Mouse (Mus musculus) liver, postnatal 0 days (tissue): Measurements from ENCODE around the gene Tnrc18. TPM values are rescaled to one million over a fixed set of nuclear protein-coding genes. Genes with fewer than 3 reads are reported as not detected.

ENCODE experiments used
- ATAC-seq: fragments of 200-750 bp; cut with Nextera tagmentation; 2 replicates; pipeline ENCODE4 v1.8.0; 2017; ENCODE audit warnings: mild to moderate bottlenecking, moderate library complexity
- DNase-seq: peaks from one replicate; pipeline ENCODE4 v3.0.0-alpha.2; 2016
- H3K27ac ChIP-seq: fragments of 300-500 bp; sonication (generic); 2 replicates; pipeline ENCODE4 v1.5.1; 2014; ENCODE audit warnings: antibody characterized with exemption, moderate library complexity, mild to moderate bottlenecking, low read depth
- H3K27me3 ChIP-seq: fragments of 300-500 bp; sonication (generic); 2 replicates; pipeline ENCODE4 v1.6.1; 2014; ENCODE audit warnings: low read length, control low read depth, mixed read lengths; ENCODE audit not compliant: insufficient read depth
- H3K36me3 ChIP-seq: fragments of 300-500 bp; sonication (generic); replicated peaks from 2 replicates; pipeline ENCODE4 v1.6.1; 2014; ENCODE audit warnings: mild to moderate bottlenecking, control low read depth, low read length, moderate library complexity, mixed read lengths; ENCODE audit not compliant: insufficient read depth
- H3K4me1 ChIP-seq: fragments of 300-500 bp; sonication (generic); 2 replicates; pipeline ENCODE4 v1.6.1; 2014; ENCODE audit warnings: antibody characterized with exemption, mild to moderate bottlenecking, control low read depth; ENCODE audit not compliant: insufficient read depth
- H3K4me2 ChIP-seq: fragments of 300-500 bp; sonication (generic); 2 replicates; pipeline ENCODE4 v1.6.1; 2014; ENCODE audit warnings: low read depth, mild to moderate bottlenecking, low read length, moderate library complexity, mixed read lengths
- H3K4me3 ChIP-seq: fragments of 300-500 bp; sonication (generic); 2 replicates; pipeline ENCODE4 v1.5.1; 2014; ENCODE audit warnings: low read depth, low read length
- H3K9ac ChIP-seq: fragments of 300-500 bp; sonication (generic); replicated peaks from 2 replicates; pipeline ENCODE4 v1.6.1; 2014; ENCODE audit warnings: mild to moderate bottlenecking, moderate library complexity
- H3K9me3 ChIP-seq: fragments of 300-500 bp; sonication (generic); 2 replicates; pipeline ENCODE4 v1.6.1; 2016; ENCODE audit warnings: mild to moderate bottlenecking, control low read depth, low read length, mixed read lengths
- CTCF ChIP-seq: sonication (generic); IDR thresholded peaks from 2 replicates; pipeline ENCODE4 v1.5.1; 2016; ENCODE audit warnings: antibody characterized with exemption, low read depth
- EP300 ChIP-seq: IDR thresholded peaks from 2 replicates; pipeline ENCODE4 v1.6.1; 2016; ENCODE audit warnings: antibody characterized with exemption, low read depth, mild to moderate bottlenecking
- WGBS: fragments of 180-500 bp; shearing (Covaris S2); extraction: QIAGEN DNeasy Blood & Tissue Kit; methylation state at CpG from one replicate; pipeline ENCODE4 v1.1.7; 2014; ENCODE audit not compliant: insufficient replicate concordance; 5-methylcytosine and 5-hydroxymethylcytosine counted together
- polyA plus RNA-seq: library from polyadenylated mRNA; unstranded; fragments of >200 nt; fragmentation: Nextera tagmentation; extraction: Ambion mirVana; gene quantifications from 2 replicates; pipeline ENCODE4 v1.2.1, GENCODE M21; 2015

The Tnrc18 gene
- polyA plus RNA-seq: 2.9 and 4.0 TPM in 2 replicates

DNA sequence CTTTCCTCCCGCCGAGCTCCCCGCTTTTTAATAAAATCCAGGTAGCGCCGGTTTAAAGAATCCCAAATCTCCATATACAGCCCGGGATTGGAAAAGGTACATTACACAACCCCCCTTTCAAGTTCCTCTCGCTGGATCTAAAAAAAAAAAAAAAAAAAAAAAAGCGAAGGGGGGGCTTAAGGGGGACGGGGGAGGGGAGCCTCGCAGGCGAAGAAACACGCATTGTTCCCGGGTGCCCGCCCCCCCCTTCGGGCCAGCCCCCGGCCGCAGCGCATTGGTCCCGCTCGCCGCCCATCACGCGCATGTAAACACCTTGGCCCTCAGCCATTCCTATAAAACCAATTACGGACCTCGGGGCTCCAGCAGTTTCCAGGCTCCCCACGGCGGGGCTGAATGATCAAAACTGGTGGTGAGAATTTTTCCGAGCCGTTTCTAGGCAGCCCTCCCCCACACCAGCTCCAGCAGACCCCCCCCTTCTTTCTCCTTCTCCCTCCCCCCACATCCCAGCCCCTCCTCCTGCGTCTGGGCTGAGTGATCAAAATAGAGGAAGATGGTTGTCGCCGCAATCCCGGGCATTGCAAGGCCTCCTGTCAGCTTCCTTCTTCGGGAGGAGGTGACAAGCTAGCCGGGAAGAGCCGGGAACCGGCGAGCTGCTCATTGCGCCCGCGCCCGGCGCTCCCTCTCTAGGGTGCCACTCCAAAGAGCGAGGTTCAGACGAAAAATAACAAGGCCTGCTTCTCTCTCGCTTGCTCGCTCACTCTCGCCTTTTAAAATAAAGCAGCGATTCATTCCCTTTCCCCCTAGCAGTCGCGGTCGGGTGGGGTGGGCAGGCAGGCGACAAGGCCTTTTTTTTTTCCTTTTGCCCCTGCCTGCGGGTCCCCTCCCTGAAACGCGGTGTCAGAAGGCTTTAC lies at the start of gene Tnrc18:
Gene Tnrc18, minus strand, starts transcription at position 139 of the 911 bp plus-strand sequence.
- peak; percentile 74 for ATAC-seq
- WGBS: under 1% methylated on average over 53 of the region's 56 CpGs

DNA sequence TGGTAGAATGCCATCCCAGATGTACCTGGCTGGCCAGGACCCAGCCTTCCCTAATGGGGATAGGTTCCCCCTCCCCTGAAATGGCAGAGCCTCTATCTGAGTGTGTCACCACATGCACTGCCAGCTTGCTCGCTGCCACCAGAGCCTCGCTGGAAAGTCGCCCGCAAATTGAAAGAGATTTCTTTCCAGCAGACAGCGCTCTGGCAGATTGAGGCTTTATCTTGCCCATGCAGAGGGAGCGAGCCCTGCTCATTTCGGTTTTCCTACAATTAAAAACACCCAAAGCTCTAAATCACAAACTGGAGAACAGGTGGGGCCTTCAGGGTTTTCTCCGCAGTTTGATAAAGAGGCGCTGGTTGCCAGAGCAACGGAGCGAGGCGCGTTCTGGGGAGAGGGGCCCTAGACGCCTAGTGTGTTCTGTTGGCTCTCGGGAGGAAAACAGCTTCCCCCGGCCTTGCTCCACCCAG lies 40.3 kb upstream of the Tnrc18 start:
- no peak overlapping the region for H3K4me2 ChIP-seq
- H3K36me3 ChIP-seq: no peaks in the 10 kb centered on the region
- H3K4me3 ChIP-seq: no peak overlapping the region
- TF ChIP-seq EP300 (no peak), CTCF (no peak)
- H3K4me1 ChIP-seq: no peaks in the 10 kb centered on the region
- WGBS: 49% methylated on average over 16 of the region's 16 CpGs
- DNase-seq (no peak), ATAC-seq (no peak)
- no peak overlapping the region for H3K9ac ChIP-seq
- 0 out of 2 replicates have a peak, but pooled peaks cover 3% of the 10 kb centered on the region for H3K9me3 ChIP-seq
- no peaks in the 10 kb centered on the region for H3K27me3 ChIP-seq
- H3K27ac ChIP-seq: no peak overlapping the region

More for the DNA sequence above, at the start of gene Tnrc18:
- Histone ChIP-seq H3K27me3 (peaks cover 76% of the 10 kb centered on the region), H3K9ac (peak within 1 kb of the TSS; percentile 93), H3K36me3 (no peaks in the 10 kb centered on the region), H3K4me3 (peak within 1 kb of the TSS; percentile 78), H3K4me2 (peak within 1 kb of the TSS; percentile 76), H3K9me3 (no peaks in the 10 kb centered on the region), H3K27ac (peak within 1 kb of the TSS; percentile 99), H3K4me1 (peaks cover 16% of the 10 kb centered on the region)
- DNase-seq: peak; percentile 95
- TF ChIP-seq EP300 (peak; percentile 54; the same call in 1 of the 2 replicates), CTCF (no peak)

GRCm38 (mm10) chr5:142856408-142856807 lies 38.9 kb upstream of the Tnrc18 start:
- TF ChIP-seq EP300 (no peak), CTCF (peak; percentile 31; the same call in 1 of the 2 replicates)
- ATAC-seq (no peak), DNase-seq (no peak)
- no peak overlapping the region for H3K27ac ChIP-seq
- WGBS: 77% methylated on average over 4 of the region's 4 CpGs
- no peaks in the 10 kb centered on the region for H3K36me3 ChIP-seq
- H3K9me3 ChIP-seq: 0 out of 2 replicates have a peak, but pooled peaks cover 3% of the 10 kb centered on the region
- no peaks in the 10 kb centered on the region for H3K4me1 ChIP-seq
- H3K4me2 ChIP-seq: no peak overlapping the region
- H3K4me3 ChIP-seq: no peak overlapping the region
- no peak overlapping the region for H3K9ac ChIP-seq
- no peaks in the 10 kb centered on the region for H3K27me3 ChIP-seq

DNA sequence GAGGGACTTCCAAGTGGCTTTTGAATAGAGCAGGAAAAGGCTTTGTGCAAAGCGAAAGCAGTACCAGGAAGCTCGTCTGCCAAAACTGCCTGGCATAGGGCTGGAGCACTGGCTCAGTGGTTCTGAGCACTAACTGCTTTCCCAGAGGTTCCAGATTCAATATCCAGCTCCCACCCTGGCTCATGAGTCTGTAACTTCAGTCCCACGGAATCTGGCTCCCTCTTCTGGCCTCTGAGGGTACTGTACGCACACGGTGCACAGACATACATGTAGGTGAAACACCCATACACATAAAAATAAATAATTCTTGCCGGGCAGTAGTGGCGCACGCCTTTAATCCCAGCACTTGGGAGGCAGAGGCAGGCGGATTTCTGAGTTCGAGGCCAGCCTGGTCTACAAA lies 37.4 kb upstream of the Tnrc18 start:
- 0 out of 2 replicates have a peak, but pooled peaks cover 3% of the 10 kb centered on the region for H3K9me3 ChIP-seq
- DNase-seq (peak; percentile 67), ATAC-seq (no peak)
- no peaks in the 10 kb centered on the region for H3K27me3 ChIP-seq
- H3K9ac ChIP-seq: no peak overlapping the region
- no peak overlapping the region for H3K4me3 ChIP-seq
- no peak overlapping the region for H3K27ac ChIP-seq
- H3K4me2 ChIP-seq: no peak overlapping the region
- H3K36me3 ChIP-seq: no peaks in the 10 kb centered on the region
- TF ChIP-seq CTCF (peak; percentile 74), EP300 (no peak)
- H3K4me1 ChIP-seq: no peaks in the 10 kb centered on the region
- WGBS: 76% methylated on average over 10 of the region's 10 CpGs

GRCm38 (mm10) chr5:142853585-142853984 lies 36.1 kb upstream of the Tnrc18 start:
- 60% methylated on average over 6 of the region's 6 CpGs for WGBS
- no peak overlapping the region for H3K9ac ChIP-seq
- no peak overlapping the region for H3K4me2 ChIP-seq
- 0 out of 2 replicates have a peak, but pooled peaks cover 3% of the 10 kb centered on the region for H3K9me3 ChIP-seq
- H3K27ac ChIP-seq: no peak overlapping the region
- DNase-seq (no peak), ATAC-seq (no peak)
- H3K27me3 ChIP-seq: no peaks in the 10 kb centered on the region
- H3K4me1 ChIP-seq: no peaks in the 10 kb centered on the region
- no peak for TF ChIP-seq CTCF
- no peak for TF ChIP-seq EP300
- no peaks in the 10 kb centered on the region for H3K36me3 ChIP-seq
- no peak overlapping the region for H3K4me3 ChIP-seq

- TF ChIP-seq CTCF: no peak
- no peak for TF ChIP-seq EP300
- DNase-seq (no peak), ATAC-seq (no peak)
- H3K9ac ChIP-seq: no peak overlapping the region
- no peak overlapping the region for H3K4me2 ChIP-seq
- 0 out of 2 replicates have a peak, but pooled peaks cover 3% of the 10 kb centered on the region for H3K9me3 ChIP-seq
- no peak overlapping the region for H3K4me3 ChIP-seq
- no peaks in the 10 kb centered on the region for H3K27me3 ChIP-seq
- H3K27ac ChIP-seq: no peak overlapping the region
- no peaks in the 10 kb centered on the region for H3K4me1 ChIP-seq
- no peaks in the 10 kb centered on the region for H3K36me3 ChIP-seq
- WGBS: 57% methylated on average over 3 of the region's 5 CpGs
These were observed 34.2 kb upstream of the Tnrc18 start for GRCm38 (mm10) chr5:142851681-142852049.
